In genomic region chr9:31279306-31279705, GRCm38 (mm10) we compare ENCODE assay signal across 8 mouse cellular contexts. TPM values are rescaled to one million over a fixed set of nuclear protein-coding genes. Genes with fewer than 3 reads are reported as not detected.
DNase-seq lines count a peak whose midpoint lies in the region; ATAC-seq and TF ChIP-seq lines count a peak whose summit lies in the region.

No protein-coding gene starts in this region.

- ATAC-seq in embryonic facial prominence, embryonic 11.5 days (replicated peaks; ENCODE audit: insufficient number of reproducible peaks, low FRiP score, low TSS enrichment, low read depth), result no peak
- no peak for ATAC-seq in hindbrain, embryonic 16.5 days
- ATAC-seq in midbrain, embryonic 16.5 days, result no peak

- no peaks in the 10 kb centered on the region; the same call in 1 of the 2 replicates for H3K4me1 ChIP-seq in embryonic facial prominence, embryonic 11.5 days (ENCODE audit: control insufficient read depth, insufficient read depth, low read length)
- peaks cover 18% of the 10 kb centered on the region for H3K4me1 ChIP-seq in hindbrain, embryonic 16.5 days (ENCODE audit: control insufficient read depth, insufficient read depth, low read depth, low read length)
- H3K4me1 ChIP-seq in midbrain, embryonic 16.5 days (ENCODE audit: control insufficient read depth, insufficient read depth, low read length), result peaks cover 22% of the 10 kb centered on the region

- H3K27ac ChIP-seq in layer of hippocampus, adult 2 months, result peak overlapping the region; percentile 100
- H3K27ac ChIP-seq in embryonic facial prominence, embryonic 11.5 days (replicated peaks; ENCODE audit: low read depth, low read length), result peak overlapping the region; percentile 98
- peak overlapping the region; percentile 100 for H3K27ac ChIP-seq in hindbrain, embryonic 16.5 days (ENCODE audit: low read depth, low read length)
- H3K27ac ChIP-seq in midbrain, embryonic 16.5 days (ENCODE audit: low read length), result peak overlapping the region; percentile 100

- no peak for DNase-seq in layer of hippocampus, adult 2 months (ENCODE audit: low spot score in 2 of 2)
- no peak for DNase-seq in layer of hippocampus, postnatal 10 days (ENCODE audit: low spot score in 2 of 2)
- no peak for DNase-seq in embryonic facial prominence, embryonic 11.5 days (ENCODE audit: low spot score)
- no peak for DNase-seq in Muller cell, postnatal 12 days (ENCODE audit: inconsistent ontology term)
- no peak for DNase-seq in left cerebral cortex, adult 11 months (ENCODE audit: low spot score)
- DNase-seq in ovary, postnatal 14 days (ENCODE audit: low spot score), result no peak

- peak overlapping the region; percentile 86 for H3K4me3 ChIP-seq in layer of hippocampus, adult 2 months
- H3K4me3 ChIP-seq in embryonic facial prominence, embryonic 11.5 days (ENCODE audit: low read depth, low read length), result peak overlapping the region; percentile 83; the same call in 1 of the 2 replicates
- H3K4me3 ChIP-seq in hindbrain, embryonic 16.5 days (ENCODE audit: low read length), result peak overlapping the region; percentile 63
- H3K4me3 ChIP-seq in midbrain, embryonic 16.5 days (ENCODE audit: low read depth, low read length), result peak overlapping the region; percentile 85

- no peak for TF ChIP-seq CTCF in layer of hippocampus, adult 2 months (conservative IDR thresholded peaks at IDR 0.05)

- H3K9ac ChIP-seq in embryonic facial prominence, embryonic 11.5 days (replicated peaks; ENCODE audit: low read length), result peak overlapping the region; percentile 98
- peak overlapping the region; percentile 94 for H3K9ac ChIP-seq in hindbrain, embryonic 16.5 days (ENCODE audit: low read depth, low read length)
- peak overlapping the region; percentile 82 for H3K9ac ChIP-seq in midbrain, embryonic 16.5 days (ENCODE audit: low read depth, low read length)

- 60% methylated on average over 2 of the region's 2 CpGs for WGBS in embryonic facial prominence, embryonic 11.5 days
- WGBS in hindbrain, embryonic 16.5 days, result 58% methylated on average over 2 of the region's 2 CpGs
- WGBS in midbrain, embryonic 16.5 days, result 69% methylated on average over 2 of the region's 2 CpGs

- H3K36me3 ChIP-seq in embryonic facial prominence, embryonic 11.5 days (replicated peaks; ENCODE audit: control insufficient read depth, insufficient read depth, low read depth, low read length), result no peaks in the 10 kb centered on the region
- H3K36me3 ChIP-seq in hindbrain, embryonic 16.5 days (ENCODE audit: control insufficient read depth, insufficient read depth, low read length), result no peaks in the 10 kb centered on the region
- no peaks in the 10 kb centered on the region for H3K36me3 ChIP-seq in midbrain, embryonic 16.5 days (ENCODE audit: control insufficient read depth, insufficient read depth, low read length)

- H3K9me3 ChIP-seq in embryonic facial prominence, embryonic 11.5 days (replicated peaks; ENCODE audit: control insufficient read depth, low read length), result no peaks in the 10 kb centered on the region
- no peaks in the 10 kb centered on the region for H3K9me3 ChIP-seq in hindbrain, embryonic 16.5 days (ENCODE audit: control insufficient read depth, low read length)
- no peaks in the 10 kb centered on the region for H3K9me3 ChIP-seq in midbrain, embryonic 16.5 days (replicated peaks; ENCODE audit: control insufficient read depth, low read length, poor library complexity, severe bottlenecking)

- H3K27me3 ChIP-seq in embryonic facial prominence, embryonic 11.5 days (ENCODE audit: control insufficient read depth, insufficient read depth, low read length), result no peaks in the 10 kb centered on the region
- H3K27me3 ChIP-seq in hindbrain, embryonic 16.5 days (replicated peaks; ENCODE audit: control insufficient read depth, insufficient read depth, low read length), result no peaks in the 10 kb centered on the region
- H3K27me3 ChIP-seq in midbrain, embryonic 16.5 days (ENCODE audit: control insufficient read depth, insufficient read depth, low read depth, low read length), result no peaks in the 10 kb centered on the region

- H3K4me2 ChIP-seq in embryonic facial prominence, embryonic 11.5 days (ENCODE audit: low read depth, low read length), result peak overlapping the region; percentile 66
- H3K4me2 ChIP-seq in hindbrain, embryonic 16.5 days (ENCODE audit: low read length), result peak overlapping the region; percentile 89
- H3K4me2 ChIP-seq in midbrain, embryonic 16.5 days (ENCODE audit: low read length), result peak overlapping the region; percentile 95

RNA-seq across cellular contexts. Expression of gene Prdm10, which starts 1.0 kb away (rescaled TPM):
- total RNA-seq in layer of hippocampus, adult 2 months (2021), result 10 to 100 TPM; 22.0 to 23.1 TPM
- 10 to 100 TPM; 15.5 to 18.8 TPM for total RNA-seq in layer of hippocampus, postnatal 10 days (2021)
- 5.6 and 6.5 TPM in 2 replicates for polyA plus RNA-seq in embryonic facial prominence, embryonic 11.5 days (2014; fragmentation: Nextera tagmentation; extraction: Ambion mirVana)
- polyA plus RNA-seq in hindbrain, embryonic 16.5 days (2015; fragmentation: Nextera tagmentation; extraction: Ambion mirVana), result 7.0 and 8.2 TPM in 2 replicates
- polyA plus RNA-seq in midbrain, embryonic 16.5 days (2015; fragmentation: Nextera tagmentation; extraction: Ambion mirVana), result 9.4 and 9.6 TPM in 2 replicates
